Mouse (Mus musculus) ES-E14 (cell line): ENCODE data around the gene Gm12830.

Source experiments
- CHD2 ChIP-seq: IDR thresholded peaks from 2 replicates; pipeline ENCODE4 v1.6.1; 2014; ENCODE audit warnings: mild to moderate bottlenecking, low read depth, low read length, inconsistent platforms
- HCFC1 ChIP-seq: IDR thresholded peaks from 2 replicates; pipeline ENCODE4 v1.6.1; 2012; ENCODE audit warnings: low read length, inconsistent platforms, borderline replicate concordance; ENCODE audit not compliant: insufficient read depth
- ZC3H11A ChIP-seq: IDR thresholded peaks from 2 replicates; pipeline ENCODE4 v1.6.1; 2012; ENCODE audit warnings: low read depth, mild to moderate bottlenecking, inconsistent platforms, low read length, borderline replicate concordance

GRCm38 (mm10) chr4:114899885-114900284, 78.4 kb downstream of the Gm12830 start:
- TF ChIP-seq ZC3H11A: no peak
- no peak for TF ChIP-seq HCFC1
- no peak for TF ChIP-seq CHD2
